Mouse (Mus musculus): ENCODE measurements around the gene Ctnnbl1.

The Ctnnbl1 gene

GRCm38 (mm10) chr2:157750481-157750880 lies 13.3 kb downstream of the Ctnnbl1 start:
- DNase-seq (ENCODE audit: low read depth, low spot score) = no peak

- DNase-seq (ENCODE audit: low read depth, low spot score) = no peak
Measured at GRCm38 (mm10) chr2:157750926-157751588, 13.9 kb downstream of the Ctnnbl1 start.

GRCm38 (mm10) chr2:157751589-157752373 lies 14.6 kb downstream of the Ctnnbl1 start:
- DNase-seq (ENCODE audit: low read depth, low spot score) = no peak

GRCm38 (mm10) chr2:157752374-157752743 lies 15.2 kb downstream of the Ctnnbl1 start:
- no peak for DNase-seq (ENCODE audit: low read depth, low spot score)

GRCm38 (mm10) chr2:157755771-157756170 lies 18.6 kb downstream of the Ctnnbl1 start:
- no peak for DNase-seq (ENCODE audit: low read depth, low spot score)

GRCm38 (mm10) chr2:157756193-157756592 lies 19.0 kb downstream of the Ctnnbl1 start:
- DNase-seq (ENCODE audit: low read depth, low spot score) = no peak

- DNase-seq (ENCODE audit: low read depth, low spot score) = no peak
Measured at GRCm38 (mm10) chr2:157758395-157758794, 21.2 kb downstream of the Ctnnbl1 start.

GRCm38 (mm10) chr2:157759717-157760116 lies 22.5 kb downstream of the Ctnnbl1 start:
- no peak for DNase-seq (ENCODE audit: low read depth, low spot score)

- peak; percentile 19 for DNase-seq (ENCODE audit: low read depth, low spot score)
Measured at GRCm38 (mm10) chr2:157762903-157763302, 25.7 kb downstream of the Ctnnbl1 start.

GRCm38 (mm10) chr2:157766591-157766990 lies 29.4 kb downstream of the Ctnnbl1 start:
- no peak for DNase-seq (ENCODE audit: low read depth, low spot score)

GRCm38 (mm10) chr2:157768682-157769429 lies 31.7 kb downstream of the Ctnnbl1 start:
- no peak for DNase-seq (ENCODE audit: low read depth, low spot score)

- DNase-seq (ENCODE audit: low read depth, low spot score) = no peak
Measured at GRCm38 (mm10) chr2:157770761-157771160, 33.6 kb downstream of the Ctnnbl1 start.

- no peak for DNase-seq (ENCODE audit: low read depth, low spot score)
Measured at GRCm38 (mm10) chr2:157773661-157774060, 36.5 kb downstream of the Ctnnbl1 start.

- DNase-seq (ENCODE audit: low read depth, low spot score) = no peak
Measured at GRCm38 (mm10) chr2:157775957-157776356, 38.8 kb downstream of the Ctnnbl1 start.

GRCm38 (mm10) chr2:157780956-157781355 lies 43.8 kb downstream of the Ctnnbl1 start:
- DNase-seq (ENCODE audit: low read depth, low spot score) = no peak

- DNase-seq (ENCODE audit: low read depth, low spot score) = no peak
Measured at GRCm38 (mm10) chr2:157783152-157783551, 46.0 kb downstream of the Ctnnbl1 start.

GRCm38 (mm10) chr2:157784238-157784637 lies 47.0 kb downstream of the Ctnnbl1 start:
- DNase-seq (ENCODE audit: low read depth, low spot score) = no peak

GRCm38 (mm10) chr2:157784647-157785046 lies 47.4 kb downstream of the Ctnnbl1 start:
- no peak for DNase-seq (ENCODE audit: low read depth, low spot score)

- no peak for DNase-seq (ENCODE audit: low read depth, low spot score)
Measured at GRCm38 (mm10) chr2:157789226-157789625, 52.0 kb downstream of the Ctnnbl1 start.

- no peak for DNase-seq (ENCODE audit: low read depth, low spot score)
Measured at GRCm38 (mm10) chr2:157790836-157791495, 53.8 kb downstream of the Ctnnbl1 start.

GRCm38 (mm10) chr2:157791528-157792162 lies 54.4 kb downstream of the Ctnnbl1 start:
- no peak for DNase-seq (ENCODE audit: low read depth, low spot score)
